Mouse (Mus musculus) kidney, postnatal 25 days (tissue): ENCODE data around the gene Tox3.

ENCODE experiments used
- DNase-seq, 2 experiments: peaks; one replicate each; pipeline ENCODE4 v3.0.0; 2021; ENCODE audit warnings: mixed read lengths in 2 of 2

The Tox3 gene

GRCm38 (mm10) chr8:90241461-90241860 is 106.7 kb downstream of the Tox3 start:
- DNase-seq: no peak

- DNase-seq: no peak
Measured at GRCm38 (mm10) chr8:90232501-90232900, 115.6 kb downstream of the Tox3 start.

- no peak for DNase-seq
Measured at GRCm38 (mm10) chr8:90224172-90224571, 124.0 kb downstream of the Tox3 start.

GRCm38 (mm10) chr8:90209105-90210037 is 138.8 kb downstream of the Tox3 start:
- no peak for DNase-seq
